In genomic region chr11:42900024-42900423, GRCm38 (mm10) we compare ENCODE assay signal across 28 mouse cellular contexts.
"Had no signal": no experiment of that assay in that cellular context is flagged by ENCODE, and none has a peak within 500 bp of the region (broad histone marks: within the 10 kb centered on the region; RNA-seq: fewer than 3 reads in every experiment).

No protein-coding gene starts in this region.

- H3K9me3 ChIP-seq: embryonic facial prominence, embryonic 10.5 days; embryonic facial prominence, embryonic 12.5 days; embryonic facial prominence, embryonic 13.5 days; embryonic facial prominence, embryonic 15.5 days; forebrain, embryonic 10.5 days; forebrain, embryonic 12.5 days; forebrain, embryonic 13.5 days; forebrain, embryonic 15.5 days had no signal

- DNase-seq: cerebellum, adult 18-20 months; cerebellum, adult 2 months; cerebellum, adult 8-10 months; cerebellum, adult 9-10 months; cerebellum, adult 9-11 months; cerebellum, postnatal 10 days; cerebellum, postnatal 14 days; cerebellum, postnatal 25 days; cerebellum, postnatal 36 days; embryo, embryonic 11 days; forebrain, postnatal 0 days; gastrocnemius, adult 2 months; gastrocnemius, postnatal 10 days; gastrocnemius, postnatal 14 days; gastrocnemius, postnatal 25 days; gastrocnemius, postnatal 36 days; heart, adult 18-20 months had no signal

- H3K9ac ChIP-seq: embryonic facial prominence, embryonic 12.5 days; embryonic facial prominence, embryonic 13.5 days; embryonic facial prominence, embryonic 15.5 days; forebrain, embryonic 12.5 days; forebrain, embryonic 13.5 days; forebrain, embryonic 15.5 days; forebrain, postnatal 0 days had no signal

- H3K4me2 ChIP-seq: embryonic facial prominence, embryonic 12.5 days; embryonic facial prominence, embryonic 13.5 days; embryonic facial prominence, embryonic 15.5 days; forebrain, embryonic 12.5 days; forebrain, embryonic 13.5 days; forebrain, embryonic 15.5 days had no signal

- H3K27me3 ChIP-seq: embryonic facial prominence, embryonic 12.5 days; embryonic facial prominence, embryonic 13.5 days; embryonic facial prominence, embryonic 15.5 days; forebrain, embryonic 12.5 days; forebrain, embryonic 13.5 days; forebrain, embryonic 15.5 days had no signal

- H3K4me1 ChIP-seq: embryonic facial prominence, embryonic 10.5 days; embryonic facial prominence, embryonic 12.5 days; embryonic facial prominence, embryonic 13.5 days; embryonic facial prominence, embryonic 15.5 days; forebrain, embryonic 10.5 days; forebrain, embryonic 12.5 days; forebrain, embryonic 13.5 days; forebrain, embryonic 15.5 days had no signal

- H3K4me3 ChIP-seq: embryonic facial prominence, embryonic 10.5 days; embryonic facial prominence, embryonic 12.5 days; embryonic facial prominence, embryonic 13.5 days; embryonic facial prominence, embryonic 15.5 days; erythroblast, embryonic 14.5 days; forebrain, embryonic 10.5 days; forebrain, embryonic 12.5 days; forebrain, embryonic 13.5 days; forebrain, embryonic 15.5 days; gastrocnemius, adult 2 months had no signal

- H3K36me3 ChIP-seq: embryonic facial prominence, embryonic 10.5 days; embryonic facial prominence, embryonic 12.5 days; embryonic facial prominence, embryonic 13.5 days; embryonic facial prominence, embryonic 15.5 days; forebrain, embryonic 10.5 days; forebrain, embryonic 12.5 days; forebrain, embryonic 15.5 days had no signal

- ATAC-seq: forebrain, embryonic 13.5 days; forebrain, embryonic 14.5 days; forebrain, embryonic 15.5 days; forebrain, embryonic 16.5 days; forebrain, postnatal 0 days had no signal

- H3K27ac ChIP-seq: embryonic facial prominence, embryonic 10.5 days; embryonic facial prominence, embryonic 12.5 days; embryonic facial prominence, embryonic 13.5 days; embryonic facial prominence, embryonic 15.5 days; forebrain, embryonic 10.5 days; forebrain, embryonic 12.5 days; forebrain, embryonic 13.5 days; forebrain, embryonic 15.5 days; gastrocnemius, adult 2 months had no signal
